Mouse (Mus musculus) MEL (cell line): ENCODE results near the gene C1qtnf1. TPM values are rescaled to one million over a fixed set of nuclear protein-coding genes. Genes with fewer than 3 reads are reported as not detected.

Source experiments
- DNase-seq: peaks from one replicate; pipeline ENCODE4 v3.0.0; 2011; ENCODE audit warnings: low read depth, low spot score
- H3K27ac ChIP-seq: 2 replicates; pipeline ENCODE4 v1.5.1; 2012; ENCODE audit warnings: low read depth, mild to moderate bottlenecking, control low read depth, low read length, moderate library complexity; ENCODE audit not compliant: control insufficient read depth
- H3K27me3 ChIP-seq, 2 experiments: fragments of 150-350 bp in 1 of 2; sonication (generic) in 1 of 2; 2 replicates each; pipeline ENCODE4 v1.6.1; 2012; ENCODE audit warnings: low read length in 2 of 2, mild to moderate bottlenecking in 2 of 2, improper control_type of control experiment in 1 of 2, moderate library complexity in 1 of 2; ENCODE audit not compliant: insufficient read depth in 2 of 2, control insufficient read depth in 1 of 2
- H3K36me3 ChIP-seq, 2 experiments: 2 replicates each; pipeline ENCODE4 v1.6.1; 2012 to 2014; ENCODE audit warnings: low read length in 2 of 2, improper control_type of control experiment in 1 of 2, inconsistent platforms in 1 of 2, mild to moderate bottlenecking in 1 of 2; ENCODE audit not compliant: insufficient read depth in 2 of 2, control insufficient read depth in 1 of 2
- H3K4me1 ChIP-seq, 2 experiments: fragments of 150-350 bp in 1 of 2; sonication (generic) in 1 of 2; 2 replicates each; pipeline ENCODE4 v1.6.1; 2012; ENCODE audit warnings: low read length in 2 of 2, improper control_type of control experiment in 1 of 2, mild to moderate bottlenecking in 1 of 2; ENCODE audit not compliant: insufficient read depth in 2 of 2, control insufficient read depth in 1 of 2
- H3K4me3 ChIP-seq, 2 experiments: fragments of 150-350 bp in 1 of 2; sonication (generic) in 1 of 2; 2 replicates each; pipeline ENCODE4 v1.5.1; 2012; ENCODE audit warnings: low read depth in 2 of 2, low read length in 2 of 2, mild to moderate bottlenecking in 2 of 2, moderate library complexity in 2 of 2, control low read depth in 1 of 2, improper control_type of control experiment in 1 of 2; ENCODE audit not compliant: control insufficient read depth in 1 of 2, insufficient read depth in 1 of 2
- H3K79me2 ChIP-seq: 2 replicates; pipeline ENCODE4 v1.6.1; 2012; ENCODE audit warnings: mild to moderate bottlenecking, low read length, moderate library complexity; ENCODE audit not compliant: control insufficient read depth, poor library complexity, insufficient read depth
- H3K9ac ChIP-seq: 2 replicates; pipeline ENCODE4 v1.6.1; 2012; ENCODE audit warnings: low read depth, mild to moderate bottlenecking, control low read depth, low read length, moderate library complexity; ENCODE audit not compliant: control insufficient read depth, poor library complexity, severe bottlenecking
- H3K9me3 ChIP-seq: fragments of 150-350 bp; sonication (generic); replicated peaks from 2 replicates; pipeline ENCODE4 v1.6.1; 2012; ENCODE audit warnings: mild to moderate bottlenecking, low read length, improper control_type of control experiment, moderate library complexity; ENCODE audit not compliant: insufficient read depth
- CHD2 ChIP-seq: IDR thresholded peaks from 2 replicates; pipeline ENCODE4 v1.6.1; 2011; ENCODE audit warnings: low read length, improper control_type of control experiment
- CTCF ChIP-seq, 3 experiments: IDR thresholded peaks in 2 of 3; conservative IDR thresholded peaks in 1 of 3; 2 replicates each; pipeline ENCODE4 v1.5.1; 2011 to 2012; ENCODE audit warnings: low read length in 3 of 3, low read depth in 2 of 3, mild to moderate bottlenecking in 2 of 3, improper control_type of control experiment in 1 of 3, inconsistent platforms in 1 of 3, mixed read lengths in 1 of 3, moderate library complexity in 1 of 3; ENCODE audit not compliant: control insufficient read depth in 1 of 3, insufficient read depth in 1 of 3, poor library complexity in 1 of 3, severe bottlenecking in 1 of 3
- EP300 ChIP-seq, 2 experiments: IDR thresholded peaks; 2 replicates each; pipeline ENCODE4 v1.6.1; 2011; ENCODE audit warnings: improper control_type of control experiment in 2 of 2, low read length in 2 of 2, low read depth in 1 of 2, mild to moderate bottlenecking in 1 of 2
- GABPA ChIP-seq: IDR thresholded peaks from 2 replicates; pipeline ENCODE4 v1.6.1; 2012; ENCODE audit warnings: low read depth, mild to moderate bottlenecking, inconsistent platforms, low read length, improper control_type of control experiment, moderate library complexity
- GATA1 ChIP-seq: IDR thresholded peaks from 2 replicates; pipeline ENCODE4 v1.6.1; 2011; ENCODE audit warnings: low read depth, low read length, improper control_type of control experiment
- HCFC1 ChIP-seq: IDR thresholded peaks from 2 replicates; pipeline ENCODE4 v1.6.1; 2012; ENCODE audit warnings: low read depth, mild to moderate bottlenecking, inconsistent platforms, low read length, improper control_type of control experiment, moderate library complexity
- KAT2A ChIP-seq: conservative IDR thresholded peaks from 2 replicates; pipeline ENCODE4 v1.6.1; 2012; ENCODE audit warnings: low read depth, low read length, improper control_type of control experiment, inconsistent platforms
- MAFK ChIP-seq: IDR thresholded peaks from 2 replicates; pipeline ENCODE4 v1.6.1; 2011; ENCODE audit warnings: low read depth, mild to moderate bottlenecking, low read length, improper control_type of control experiment, borderline replicate concordance
- MAZ ChIP-seq: IDR thresholded peaks from 2 replicates; pipeline ENCODE4 v1.6.1; 2012; ENCODE audit warnings: low read depth, mild to moderate bottlenecking, inconsistent platforms, low read length, improper control_type of control experiment
- MXI1 ChIP-seq: IDR thresholded peaks from 2 replicates; pipeline ENCODE4 v1.6.1; 2011; ENCODE audit warnings: mild to moderate bottlenecking, low read depth, low read length, improper control_type of control experiment
- NRF1 ChIP-seq: IDR thresholded peaks from 2 replicates; pipeline ENCODE4 v1.6.1; 2014; ENCODE audit warnings: low read depth, mild to moderate bottlenecking, inconsistent platforms, low read length, improper control_type of control experiment, moderate library complexity; ENCODE audit not compliant: poor library complexity, insufficient read depth, severe bottlenecking
- SMC3 ChIP-seq: IDR thresholded peaks from 2 replicates; pipeline ENCODE4 v1.6.1; 2011; ENCODE audit warnings: low read depth, low read length, improper control_type of control experiment
- TCF12 ChIP-seq: IDR thresholded peaks from 2 replicates; pipeline ENCODE4 v1.6.1; 2014; ENCODE audit warnings: low read depth, mild to moderate bottlenecking, inconsistent platforms, low read length, improper control_type of control experiment, moderate library complexity
- UBTF ChIP-seq: IDR thresholded peaks from 2 replicates; pipeline ENCODE4 v1.6.1; 2012; ENCODE audit warnings: low read depth, mild to moderate bottlenecking, inconsistent platforms, low read length, improper control_type of control experiment, moderate library complexity, borderline replicate concordance; ENCODE audit not compliant: insufficient read depth
- USF2 ChIP-seq, 2 experiments: IDR thresholded peaks; 2 replicates each; pipeline ENCODE4 v1.6.1; 2011 to 2012; ENCODE audit warnings: improper control_type of control experiment in 2 of 2, low read length in 2 of 2, borderline replicate concordance in 1 of 2, inconsistent platforms in 1 of 2, low read depth in 1 of 2, mild to moderate bottlenecking in 1 of 2; ENCODE audit not compliant: insufficient read depth in 1 of 2
- ZC3H11A ChIP-seq: IDR thresholded peaks from 2 replicates; pipeline ENCODE4 v1.6.1; 2012; ENCODE audit warnings: low read depth, mild to moderate bottlenecking, inconsistent platforms, low read length, improper control_type of control experiment
- ZMIZ1 ChIP-seq: IDR thresholded peaks from 2 replicates; pipeline ENCODE4 v1.6.1; 2012; ENCODE audit warnings: low read depth, mild to moderate bottlenecking, inconsistent platforms, low read length, improper control_type of control experiment, moderate library complexity
- polyA plus RNA-seq, 2 experiments: library from polyadenylated mRNA; stranded (reverse) in 1 of 2; unstranded in 1 of 2; fragments of >175 nt in 1 of 2; fragments of >200 nt in 1 of 2; gene quantifications; 2 replicates each; pipeline versions ENCODE4 v1.2.1 to v1.2.4; 2012; ENCODE audit warnings: low replicate concordance in 2 of 2, low read depth in 1 of 2; ENCODE audit not compliant: insufficient read length in 2 of 2, insufficient read depth in 1 of 2, missing spikeins in 1 of 2
- total RNA-seq: library from RNA; depleted of rRNA; stranded (reverse); fragments of 300-350 nt; gene quantifications from 2 replicates; pipeline ENCODE4 v1.2.3, GENCODE M21; 2012

The C1qtnf1 gene
- total and polyA plus RNA-seq, 3 experiments = 0.27 to 0.72 TPM; not detected in 1

GRCm38 (mm10) chr11:118494001-118494737 lies 66.2 kb downstream of the C1qtnf1 start:
- Histone ChIP-seq H3K4me1 (no peaks in the 10 kb centered on the region), H3K9ac (no peak overlapping the region), H3K4me3 (no peak overlapping the region), H3K79me2 (no peaks in the 10 kb centered on the region), H3K36me3 (no peaks in the 10 kb centered on the region), H3K9me3 (no peaks in the 10 kb centered on the region), H3K27me3 (no peaks in the 10 kb centered on the region; a peak in 1 of 4 replicates), H3K27ac (no peak overlapping the region)
- no peak for TF ChIP-seq MAZ
- no peak for TF ChIP-seq GABPA
- no peak for TF ChIP-seq EP300 (IDR thresholded peaks at IDR 0.05; ENCODE audit: low read depth in 1 of 2, low read length in 2 of 2)
- TF ChIP-seq GATA1 = no peak
- TF ChIP-seq CHD2 = no peak
- no peak for TF ChIP-seq ZC3H11A
- no peak for TF ChIP-seq USF2 (IDR thresholded peaks at IDR 0.05; ENCODE audit: borderline replicate concordance in 1 of 2, insufficient read depth in 1 of 2, low read depth in 1 of 2, low read length in 2 of 2)
- no peak for TF ChIP-seq MXI1
- TF ChIP-seq CTCF (IDR thresholded peaks at IDR 0.05 in 2 of 3, conservative IDR thresholded peaks at IDR 0.05 in 1 of 3; ENCODE audit: control insufficient read depth in 1 of 3, insufficient read depth in 1 of 3, low read depth in 2 of 3, low read length in 3 of 3, poor library complexity in 1 of 3, severe bottlenecking in 1 of 3) = no peak
- TF ChIP-seq MAFK = no peak
- TF ChIP-seq ZMIZ1 = no peak
- TF ChIP-seq HCFC1 = no peak
- DNase-seq = no peak

GRCm38 (mm10) chr11:118495065-118495464 lies 67.1 kb downstream of the C1qtnf1 start:
- no peak overlapping the region for H3K27ac ChIP-seq
- H3K27me3 ChIP-seq = no peaks in the 10 kb centered on the region; a peak in 1 of 4 replicates
- H3K4me3 ChIP-seq = no peak overlapping the region
- no peak for DNase-seq
- TF ChIP-seq SMC3 (no peak), KAT2A (no peak), TCF12 (no peak), MXI1 (no peak), NRF1 (no peak), GABPA (no peak), MAZ (no peak), UBTF (no peak)
- TF ChIP-seq, all 39 proteins: peak for 0
- Histone ChIP-seq H3K79me2 (no peaks in the 10 kb centered on the region), H3K9me3 (no peaks in the 10 kb centered on the region), H3K4me1 (no peaks in the 10 kb centered on the region), H3K36me3 (no peaks in the 10 kb centered on the region), H3K9ac (no peak overlapping the region)
